Comparison of ENCODE assay signal across 30 mouse cellular contexts in the genomic region with DNA sequence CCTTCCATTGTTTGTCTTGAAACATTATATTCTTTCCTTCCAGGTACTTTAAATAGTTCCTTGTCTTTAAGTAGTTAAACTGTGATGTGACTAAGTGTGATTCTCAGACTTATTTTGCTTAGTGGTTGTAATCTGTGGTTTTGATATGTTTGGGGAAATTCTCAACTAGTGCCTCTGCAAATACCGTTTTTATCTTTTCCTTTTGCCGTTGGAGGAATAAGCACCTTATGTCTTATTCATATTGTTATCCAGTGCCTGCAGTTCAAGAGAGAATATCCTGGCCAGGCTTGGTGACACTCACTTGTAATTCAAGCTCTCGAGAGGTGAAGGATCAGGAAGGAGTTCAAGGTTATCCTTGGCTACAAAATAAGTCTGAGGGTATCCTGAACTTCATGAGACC.
"Had no signal": no experiment of that assay in that cellular context is flagged by ENCODE, and none has a peak within 500 bp of the region (broad histone marks: within the 10 kb centered on the region; RNA-seq: fewer than 3 reads in every experiment).

No protein-coding gene starts in this region.

- H3K27ac ChIP-seq: heart, embryonic 13.5 days; heart, embryonic 15.5 days; hindbrain, embryonic 10.5 days; hindbrain, embryonic 12.5 days; hindbrain, embryonic 13.5 days; hindbrain, embryonic 14.5 days; hindbrain, embryonic 15.5 days; hindbrain, postnatal 0 days; intestine, embryonic 15.5 days; kidney, embryonic 15.5 days; kidney, postnatal 0 days; left cerebral cortex, adult 2 months had no signal

- H3K9ac ChIP-seq: heart, embryonic 12.5 days; heart, embryonic 13.5 days; heart, embryonic 15.5 days; hindbrain, embryonic 12.5 days; hindbrain, embryonic 13.5 days; hindbrain, embryonic 14.5 days; hindbrain, embryonic 15.5 days; intestine, embryonic 15.5 days; kidney, embryonic 15.5 days had no signal

- H3K4me1 ChIP-seq: heart, embryonic 15.5 days; intestine, embryonic 15.5 days; kidney, embryonic 15.5 days had no signal

- H3K36me3 ChIP-seq: heart, embryonic 12.5 days; heart, embryonic 13.5 days; heart, embryonic 15.5 days; hindbrain, embryonic 10.5 days; hindbrain, embryonic 12.5 days; hindbrain, embryonic 13.5 days; hindbrain, embryonic 15.5 days; intestine, embryonic 15.5 days; kidney, embryonic 15.5 days had no signal

- H3K27me3 ChIP-seq: heart, embryonic 12.5 days; heart, embryonic 13.5 days; heart, embryonic 15.5 days; hindbrain, embryonic 12.5 days; hindbrain, embryonic 13.5 days; hindbrain, embryonic 15.5 days; intestine, embryonic 15.5 days; kidney, embryonic 15.5 days had no signal

- H3K9me3 ChIP-seq: heart, embryonic 12.5 days; heart, embryonic 13.5 days; heart, embryonic 15.5 days; hindbrain, embryonic 10.5 days; hindbrain, embryonic 12.5 days; hindbrain, embryonic 13.5 days; hindbrain, embryonic 15.5 days; intestine, embryonic 15.5 days; kidney, embryonic 15.5 days had no signal

- H3K4me3 ChIP-seq: heart, embryonic 12.5 days; heart, embryonic 13.5 days; heart, embryonic 15.5 days; hindbrain, embryonic 10.5 days; hindbrain, embryonic 12.5 days; hindbrain, embryonic 13.5 days; hindbrain, embryonic 15.5 days; intestine, embryonic 15.5 days; kidney, embryonic 15.5 days; layer of hippocampus, adult 2 months; left cerebral cortex, adult 2 months had no signal

- DNase-seq: heart, postnatal 10 days; heart, postnatal 14 days; heart, postnatal 36 days; heart, postnatal 4 days; kidney, adult 11 months; kidney, adult 18-20 months; kidney, adult 2 months; kidney, adult 8-10 months; kidney, adult 9 months; kidney, postnatal 10 days; kidney, postnatal 14 days; kidney, postnatal 25 days; kidney, postnatal 36 days; kidney, postnatal 4 days; layer of hippocampus, adult 9-11 months; layer of hippocampus, postnatal 36 days had no signal
